Mouse (Mus musculus): ENCODE results near the gene Dmd. TPM values are rescaled to one million over a fixed set of nuclear protein-coding genes. Genes with fewer than 3 reads are reported as not detected.

Dmd gene
- polyA plus RNA-seq, 1 experiment from 2014 or later: 31.0 TPM

GRCm38 (mm10) chrX:85073602-85074001 is 2124.9 kb downstream of the Dmd start:
- H3K4me1 ChIP-seq: no peaks in the 10 kb centered on the region
- no peak for ATAC-seq (ENCODE audit: low FRiP score)
- 66% methylated on average over 4 of the region's 4 CpGs for WGBS
- no peaks in the 10 kb centered on the region for H3K36me3 ChIP-seq
- no peak overlapping the region for H3K9ac ChIP-seq (replicated peaks)
- H3K9me3 ChIP-seq (replicated peaks): no peaks in the 10 kb centered on the region
- no peaks in the 10 kb centered on the region for H3K27me3 ChIP-seq (replicated peaks)
- H3K4me3 ChIP-seq (replicated peaks): no peak overlapping the region
- no peak overlapping the region for H3K27ac ChIP-seq (replicated peaks)
- no peak overlapping the region for H3K4me2 ChIP-seq

GRCm38 (mm10) chrX:85076845-85077244 is 2128.2 kb downstream of the Dmd start:
- Histone ChIP-seq H3K27ac (replicated peaks) (no peak overlapping the region), H3K9me3 (replicated peaks) (no peaks in the 10 kb centered on the region), H3K4me3 (replicated peaks) (no peak overlapping the region), H3K36me3 (no peaks in the 10 kb centered on the region), H3K4me2 (no peak overlapping the region), H3K9ac (replicated peaks) (no peak overlapping the region), H3K4me1 (no peaks in the 10 kb centered on the region), H3K27me3 (replicated peaks) (no peaks in the 10 kb centered on the region)
- no peak for ATAC-seq (ENCODE audit: low FRiP score)
- 82% methylated on average over 1 of the region's 1 CpGs for WGBS

GRCm38 (mm10) chrX:85077605-85078004 is 2128.9 kb downstream of the Dmd start:
- H3K36me3 ChIP-seq: no peaks in the 10 kb centered on the region
- no peak overlapping the region for H3K9ac ChIP-seq (replicated peaks)
- no peaks in the 10 kb centered on the region for H3K4me1 ChIP-seq
- 35% methylated on average over 1 of the region's 1 CpGs for WGBS
- no peaks in the 10 kb centered on the region for H3K9me3 ChIP-seq (replicated peaks)
- H3K27me3 ChIP-seq (replicated peaks): no peaks in the 10 kb centered on the region
- H3K27ac ChIP-seq (replicated peaks): no peak overlapping the region
- H3K4me2 ChIP-seq: no peak overlapping the region
- H3K4me3 ChIP-seq (replicated peaks): no peak overlapping the region
- no peak for ATAC-seq (ENCODE audit: low FRiP score)

- H3K9ac ChIP-seq (replicated peaks): no peak overlapping the region
- H3K27ac ChIP-seq (replicated peaks): no peak overlapping the region
- no peaks in the 10 kb centered on the region for H3K27me3 ChIP-seq (replicated peaks)
- no peak for ATAC-seq (ENCODE audit: low FRiP score)
- no peak overlapping the region for H3K4me2 ChIP-seq
- no peaks in the 10 kb centered on the region for H3K9me3 ChIP-seq (replicated peaks)
- no peaks in the 10 kb centered on the region for H3K4me1 ChIP-seq
- H3K4me3 ChIP-seq (replicated peaks): no peak overlapping the region
- no peaks in the 10 kb centered on the region for H3K36me3 ChIP-seq
- 71% methylated on average over 2 of the region's 2 CpGs for WGBS
These were observed 2130.5 kb downstream of the Dmd start for GRCm38 (mm10) chrX:85079174-85079573.

- 73% methylated on average over 8 of the region's 8 CpGs for WGBS
- no peak for ATAC-seq (ENCODE audit: low FRiP score)
- no peaks in the 10 kb centered on the region for H3K27me3 ChIP-seq (replicated peaks)
- H3K4me2 ChIP-seq: no peak overlapping the region
- no peaks in the 10 kb centered on the region for H3K4me1 ChIP-seq
- no peak overlapping the region for H3K4me3 ChIP-seq (replicated peaks)
- no peak overlapping the region for H3K9ac ChIP-seq (replicated peaks)
- no peaks in the 10 kb centered on the region for H3K9me3 ChIP-seq (replicated peaks)
- no peaks in the 10 kb centered on the region for H3K36me3 ChIP-seq
- no peak overlapping the region for H3K27ac ChIP-seq (replicated peaks)
These were observed 2135.8 kb downstream of the Dmd start for GRCm38 (mm10) chrX:85084237-85085153.

- no peak overlapping the region for H3K9ac ChIP-seq (replicated peaks)
- no peak overlapping the region for H3K4me2 ChIP-seq
- H3K27ac ChIP-seq (replicated peaks): no peak overlapping the region
- no peak overlapping the region for H3K4me3 ChIP-seq (replicated peaks)
- no peaks in the 10 kb centered on the region for H3K36me3 ChIP-seq
- no peaks in the 10 kb centered on the region for H3K9me3 ChIP-seq (replicated peaks)
- H3K4me1 ChIP-seq: no peaks in the 10 kb centered on the region
- 65% methylated on average over 7 of the region's 7 CpGs for WGBS
- H3K27me3 ChIP-seq (replicated peaks): no peaks in the 10 kb centered on the region
- no peak for ATAC-seq (ENCODE audit: low FRiP score)
These were observed 2140.8 kb downstream of the Dmd start for GRCm38 (mm10) chrX:85089506-85089905.

- Histone ChIP-seq H3K9ac (replicated peaks) (no peak overlapping the region), H3K36me3 (no peaks in the 10 kb centered on the region), H3K4me2 (no peak overlapping the region), H3K4me1 (no peaks in the 10 kb centered on the region), H3K4me3 (replicated peaks) (no peak overlapping the region), H3K27me3 (replicated peaks) (no peaks in the 10 kb centered on the region), H3K9me3 (replicated peaks) (no peaks in the 10 kb centered on the region), H3K27ac (replicated peaks) (no peak overlapping the region)
- no peak for ATAC-seq (ENCODE audit: low FRiP score)
These were observed 2144.7 kb downstream of the Dmd start for GRCm38 (mm10) chrX:85093354-85093753.

- H3K27ac ChIP-seq (replicated peaks): no peak overlapping the region
- no peaks in the 10 kb centered on the region for H3K36me3 ChIP-seq
- no peak for ATAC-seq (ENCODE audit: low FRiP score)
These were observed 2150.0 kb downstream of the Dmd start for GRCm38 (mm10) chrX:85098691-85099090.

GRCm38 (mm10) chrX:85112418-85112817 is 2163.7 kb downstream of the Dmd start:
- Histone ChIP-seq H3K4me1 (no peaks in the 10 kb centered on the region), H3K36me3 (no peaks in the 10 kb centered on the region), H3K27ac (replicated peaks) (no peak overlapping the region), H3K9me3 (replicated peaks) (no peaks in the 10 kb centered on the region), H3K4me3 (replicated peaks) (no peak overlapping the region), H3K9ac (replicated peaks) (no peak overlapping the region), H3K27me3 (replicated peaks) (no peaks in the 10 kb centered on the region), H3K4me2 (no peak overlapping the region)
- ATAC-seq (ENCODE audit: low FRiP score): no peak

More at GRCm38 (mm10) chrX:85098691-85099090, 2150.0 kb downstream of the Dmd start:
- no peaks in the 10 kb centered on the region for H3K9me3 ChIP-seq (replicated peaks)
- H3K4me1 ChIP-seq: no peaks in the 10 kb centered on the region
- no peak overlapping the region for H3K4me2 ChIP-seq
- H3K27me3 ChIP-seq (replicated peaks): no peaks in the 10 kb centered on the region
- no peak overlapping the region for H3K9ac ChIP-seq (replicated peaks)
- no peak overlapping the region for H3K4me3 ChIP-seq (replicated peaks)

- H3K4me2 ChIP-seq: no peak overlapping the region
- no peak overlapping the region for H3K4me3 ChIP-seq (replicated peaks)
- no peaks in the 10 kb centered on the region for H3K27me3 ChIP-seq (replicated peaks)
- H3K36me3 ChIP-seq: no peaks in the 10 kb centered on the region
- H3K4me1 ChIP-seq: no peaks in the 10 kb centered on the region
- no peak overlapping the region for H3K27ac ChIP-seq (replicated peaks)
- no peak for ATAC-seq (ENCODE audit: low FRiP score)
- no peak overlapping the region for H3K9ac ChIP-seq (replicated peaks)
- H3K9me3 ChIP-seq (replicated peaks): no peaks in the 10 kb centered on the region
- WGBS: 85% methylated on average over 3 of the region's 3 CpGs
These were observed 2184.0 kb downstream of the Dmd start for GRCm38 (mm10) chrX:85132706-85133105.

GRCm38 (mm10) chrX:85137293-85137692 is 2188.6 kb downstream of the Dmd start:
- ATAC-seq (ENCODE audit: low FRiP score): no peak
- H3K4me3 ChIP-seq (replicated peaks): no peak overlapping the region
- H3K9ac ChIP-seq (replicated peaks): no peak overlapping the region
- no peak overlapping the region for H3K27ac ChIP-seq (replicated peaks)
- H3K9me3 ChIP-seq (replicated peaks): no peaks in the 10 kb centered on the region
- WGBS: 83% methylated on average over 5 of the region's 5 CpGs
- no peak overlapping the region for H3K4me2 ChIP-seq
- no peaks in the 10 kb centered on the region for H3K36me3 ChIP-seq
- H3K27me3 ChIP-seq (replicated peaks): no peaks in the 10 kb centered on the region
- H3K4me1 ChIP-seq: no peaks in the 10 kb centered on the region

GRCm38 (mm10) chrX:85171264-85171663 is 2222.6 kb downstream of the Dmd start:
- no peaks in the 10 kb centered on the region for H3K36me3 ChIP-seq
- no peak overlapping the region for H3K4me2 ChIP-seq
- H3K9me3 ChIP-seq (replicated peaks): no peaks in the 10 kb centered on the region
- H3K27me3 ChIP-seq (replicated peaks): no peaks in the 10 kb centered on the region
- no peak overlapping the region for H3K9ac ChIP-seq (replicated peaks)
- no peak overlapping the region for H3K4me3 ChIP-seq (replicated peaks)
- ATAC-seq (ENCODE audit: low FRiP score): no peak
- no peaks in the 10 kb centered on the region for H3K4me1 ChIP-seq
- WGBS: 68% methylated on average over 2 of the region's 2 CpGs
- no peak overlapping the region for H3K27ac ChIP-seq (replicated peaks)
